Mouse (Mus musculus) intestine, embryonic 15.5 days (tissue): ENCODE data around the gene Il16. TPM values are rescaled to one million over a fixed set of nuclear protein-coding genes. Genes with fewer than 3 reads are reported as not detected.

Experiments used
- ATAC-seq: fragments of 200-750 bp; cut with Nextera tagmentation; 2 replicates; pipeline ENCODE4 v1.8.0; 2017; ENCODE audit warnings: moderate TSS enrichment, moderate library complexity
- H3K27ac ChIP-seq: fragments of 300-500 bp; sonication (generic); 2 replicates; pipeline ENCODE4 v1.5.1; 2015; ENCODE audit warnings: mild to moderate bottlenecking, inconsistent platforms
- H3K27me3 ChIP-seq: fragments of 300-500 bp; sonication (generic); replicated peaks from 2 replicates; pipeline ENCODE4 v1.6.1; 2015; ENCODE audit warnings: inconsistent platforms
- H3K36me3 ChIP-seq: fragments of 300-500 bp; sonication (generic); 2 replicates; pipeline ENCODE4 v1.6.1; 2015; ENCODE audit warnings: inconsistent platforms
- H3K4me1 ChIP-seq: fragments of 300-500 bp; sonication (generic); replicated peaks from 2 replicates; pipeline ENCODE4 v1.6.1; 2015; ENCODE audit warnings: inconsistent platforms
- H3K4me2 ChIP-seq: fragments of 300-500 bp; sonication (generic); replicated peaks from 2 replicates; pipeline ENCODE4 v1.6.1; 2015; ENCODE audit warnings: mild to moderate bottlenecking, inconsistent platforms
- H3K4me3 ChIP-seq: fragments of 300-500 bp; sonication (generic); replicated peaks from 2 replicates; pipeline ENCODE4 v1.5.1; 2015; ENCODE audit warnings: inconsistent platforms
- H3K9ac ChIP-seq: fragments of 300-500 bp; sonication (generic); 2 replicates; pipeline ENCODE4 v1.6.1; 2015; ENCODE audit warnings: inconsistent platforms
- H3K9me3 ChIP-seq: fragments of 300-500 bp; sonication (generic); 2 replicates; pipeline ENCODE4 v1.6.1; 2016; ENCODE audit warnings: inconsistent platforms
- WGBS: fragments of 180-500 bp; shearing (Covaris S2); methylation state at CpG from one replicate; pipeline ENCODE4 v1.1.7; 2015; 5-methylcytosine and 5-hydroxymethylcytosine counted together
- polyA plus RNA-seq: library from polyadenylated mRNA; unstranded; fragments of >200 nt; fragmentation: Nextera tagmentation; extraction: Ambion mirVana; gene quantifications from 2 replicates; pipeline ENCODE4 v1.2.1, GENCODE M21; 2015

Gene Il16
- polyA plus RNA-seq: 3.9 and 4.5 TPM in 2 replicates

GRCm38 (mm10) chr7:83745413-83746106 is at the start of gene Il16:
Il16 (minus strand) TSS chr7:83745726.
- ATAC-seq: peak; percentile 76
- Histone ChIP-seq H3K36me3 (no peaks in the 10 kb centered on the region), H3K27ac (peak within 1 kb of the TSS; percentile 70), H3K9ac (0 out of 2 replicates have a peak within 1 kb of the TSS, but pooled peaks have one; percentile 6), H3K4me3 (peak within 1 kb of the TSS; percentile 2; the same call in 1 of the 2 replicates), H3K9me3 (no peaks in the 10 kb centered on the region), H3K4me1 (no peaks in the 10 kb centered on the region), H3K4me2 (peak within 1 kb of the TSS; percentile 46), H3K27me3 (no peaks in the 10 kb centered on the region)
- WGBS: 23% methylated on average over 20 of the region's 20 CpGs

- peak; percentile 90 for ATAC-seq
- peaks cover 10% of the 10 kb centered on the region for H3K4me1 ChIP-seq
- H3K9me3 ChIP-seq: no peaks in the 10 kb centered on the region
- no peak within 1 kb of the TSS for H3K4me3 ChIP-seq
- no peaks in the 10 kb centered on the region for H3K27me3 ChIP-seq
- no peak within 1 kb of the TSS for H3K9ac ChIP-seq
- 11% methylated on average over 14 of the region's 14 CpGs for WGBS
- no peak within 1 kb of the TSS; the same call in 1 of the 2 replicates for H3K4me2 ChIP-seq
- no peak within 1 kb of the TSS for H3K27ac ChIP-seq
- H3K36me3 ChIP-seq: no peaks in the 10 kb centered on the region
Measured at GRCm38 (mm10) chr7:83794705-83795104, 49.2 kb upstream of the Il16 start, which contains the start of gene Cfap161. Cfap161 (minus strand) TSS chr7:83794880.

GRCm38 (mm10) chr7:83794006-83794683 is 48.6 kb upstream of the Il16 start:
- no peaks in the 10 kb centered on the region for H3K36me3 ChIP-seq
- no peak overlapping the region for H3K4me3 ChIP-seq
- no peaks in the 10 kb centered on the region for H3K27me3 ChIP-seq
- no peak overlapping the region for H3K9ac ChIP-seq
- no peak overlapping the region for H3K27ac ChIP-seq
- H3K9me3 ChIP-seq: no peaks in the 10 kb centered on the region
- WGBS: 42% methylated on average over 11 of the region's 11 CpGs
- no peak overlapping the region; the same call in 1 of the 2 replicates for H3K4me2 ChIP-seq
- ATAC-seq: no peak
- peaks cover 10% of the 10 kb centered on the region for H3K4me1 ChIP-seq

GRCm38 (mm10) chr7:83780881-83781280 is 35.4 kb upstream of the Il16 start:
- no peaks in the 10 kb centered on the region for H3K36me3 ChIP-seq
- H3K4me1 ChIP-seq: no peaks in the 10 kb centered on the region
- no peaks in the 10 kb centered on the region for H3K9me3 ChIP-seq
- H3K4me3 ChIP-seq: no peak overlapping the region
- H3K27me3 ChIP-seq: no peaks in the 10 kb centered on the region
- H3K27ac ChIP-seq: no peak overlapping the region
- no peak overlapping the region for H3K4me2 ChIP-seq
- H3K9ac ChIP-seq: no peak overlapping the region
- WGBS: 87% methylated on average over 4 of the region's 4 CpGs
- no peak for ATAC-seq

GRCm38 (mm10) chr7:83780026-83780425 is 34.5 kb upstream of the Il16 start:
- no peak for ATAC-seq
- no peak overlapping the region for H3K27ac ChIP-seq
- no peak overlapping the region for H3K9ac ChIP-seq
- no peaks in the 10 kb centered on the region for H3K4me1 ChIP-seq
- H3K36me3 ChIP-seq: no peaks in the 10 kb centered on the region
- H3K9me3 ChIP-seq: no peaks in the 10 kb centered on the region
- WGBS: 76% methylated on average over 4 of the region's 4 CpGs
- no peaks in the 10 kb centered on the region for H3K27me3 ChIP-seq
- no peak overlapping the region for H3K4me3 ChIP-seq
- no peak overlapping the region for H3K4me2 ChIP-seq

- Histone ChIP-seq H3K27ac (no peak overlapping the region), H3K4me1 (no peaks in the 10 kb centered on the region), H3K36me3 (no peaks in the 10 kb centered on the region), H3K4me3 (no peak overlapping the region), H3K9me3 (no peaks in the 10 kb centered on the region), H3K27me3 (no peaks in the 10 kb centered on the region), H3K9ac (no peak overlapping the region), H3K4me2 (no peak overlapping the region)
- 85% methylated on average over 2 of the region's 2 CpGs for WGBS
- no peak for ATAC-seq
Measured at GRCm38 (mm10) chr7:83779028-83779427, 33.5 kb upstream of the Il16 start.

- Histone ChIP-seq H3K4me3 (no peak overlapping the region), H3K27me3 (no peaks in the 10 kb centered on the region), H3K4me2 (no peak overlapping the region), H3K4me1 (no peaks in the 10 kb centered on the region), H3K27ac (no peak overlapping the region), H3K9ac (no peak overlapping the region), H3K36me3 (no peaks in the 10 kb centered on the region), H3K9me3 (no peaks in the 10 kb centered on the region)
- WGBS: 67% methylated on average over 2 of the region's 2 CpGs
- no peak for ATAC-seq
Measured at GRCm38 (mm10) chr7:83778516-83778915, 33.0 kb upstream of the Il16 start.

GRCm38 (mm10) chr7:83774721-83775120 is 29.2 kb upstream of the Il16 start:
- ATAC-seq: no peak
- Histone ChIP-seq H3K4me3 (no peak overlapping the region), H3K4me1 (no peaks in the 10 kb centered on the region), H3K27me3 (no peaks in the 10 kb centered on the region), H3K9ac (no peak overlapping the region), H3K4me2 (no peak overlapping the region), H3K36me3 (no peaks in the 10 kb centered on the region), H3K9me3 (no peaks in the 10 kb centered on the region), H3K27ac (no peak overlapping the region)
- 32% methylated on average over 5 of the region's 5 CpGs for WGBS

GRCm38 (mm10) chr7:83763674-83764073 is 18.1 kb upstream of the Il16 start:
- no peaks in the 10 kb centered on the region for H3K9me3 ChIP-seq
- no peak overlapping the region for H3K4me2 ChIP-seq
- no peak overlapping the region for H3K27ac ChIP-seq
- no peaks in the 10 kb centered on the region for H3K36me3 ChIP-seq
- no peak for ATAC-seq
- H3K27me3 ChIP-seq: no peaks in the 10 kb centered on the region
- H3K4me1 ChIP-seq: no peaks in the 10 kb centered on the region
- WGBS: 71% methylated on average over 3 of the region's 3 CpGs
- no peak overlapping the region for H3K4me3 ChIP-seq
- no peak overlapping the region for H3K9ac ChIP-seq

- no peak for ATAC-seq
- Histone ChIP-seq H3K9ac (no peak overlapping the region), H3K4me1 (no peaks in the 10 kb centered on the region), H3K27me3 (no peaks in the 10 kb centered on the region), H3K36me3 (no peaks in the 10 kb centered on the region), H3K4me3 (no peak overlapping the region), H3K9me3 (no peaks in the 10 kb centered on the region), H3K4me2 (no peak overlapping the region), H3K27ac (no peak overlapping the region)
- 80% methylated on average over 5 of the region's 5 CpGs for WGBS
Measured at GRCm38 (mm10) chr7:83762336-83762735, 16.8 kb upstream of the Il16 start.

GRCm38 (mm10) chr7:83751055-83751454 is 5.5 kb upstream of the Il16 start:
- WGBS: 56% methylated on average over 1 of the region's 1 CpGs

GRCm38 (mm10) chr7:83748405-83748804 is 2.9 kb upstream of the Il16 start:
- H3K4me2 ChIP-seq: no peak overlapping the region
- ATAC-seq: no peak
- H3K27me3 ChIP-seq: no peaks in the 10 kb centered on the region
- no peaks in the 10 kb centered on the region for H3K9me3 ChIP-seq
- no peaks in the 10 kb centered on the region for H3K36me3 ChIP-seq
- H3K4me1 ChIP-seq: no peaks in the 10 kb centered on the region
- no peak overlapping the region for H3K27ac ChIP-seq
- WGBS: 90% methylated on average over 1 of the region's 1 CpGs
- no peak overlapping the region for H3K9ac ChIP-seq
- no peak overlapping the region for H3K4me3 ChIP-seq

More at GRCm38 (mm10) chr7:83751055-83751454, 5.5 kb upstream of the Il16 start:
- H3K36me3 ChIP-seq: no peaks in the 10 kb centered on the region
- H3K27ac ChIP-seq: no peak overlapping the region
- H3K4me1 ChIP-seq: no peaks in the 10 kb centered on the region
- H3K27me3 ChIP-seq: no peaks in the 10 kb centered on the region
- ATAC-seq: no peak
- no peak overlapping the region for H3K4me2 ChIP-seq
- no peak overlapping the region for H3K4me3 ChIP-seq
- H3K9me3 ChIP-seq: no peaks in the 10 kb centered on the region
- no peak overlapping the region for H3K9ac ChIP-seq
